Mouse (Mus musculus) heart, postnatal 10 days (tissue): Measurements from ENCODE around the gene Vps53. TPM values are rescaled to one million over a fixed set of nuclear protein-coding genes. Genes with fewer than 3 reads are reported as not detected.
"Not testable (repeated sequence)": the region's sequence is repeated elsewhere in the genome, so short reads cannot be mapped to it uniquely, and the experiment has no call there.

Experiments used
- DNase-seq, 2 experiments: peaks; one replicate each; pipeline ENCODE4 v3.0.0; 2021
- intact Hi-C: fragments of 180-260 bp; cut with DNase I; formaldehyde crosslinking; loops from one replicate; pipeline ENCODE4 v1.15.1; 2025
- total RNA-seq, 2 experiments: library from RNA; stranded (reverse); gene quantifications; 2 replicates each; pipeline ENCODE4 v1.2.3; 2021

Vps53 gene
- total RNA-seq, 2 experiments from 2014 or later: 31.0 to 32.7 TPM

DNA sequence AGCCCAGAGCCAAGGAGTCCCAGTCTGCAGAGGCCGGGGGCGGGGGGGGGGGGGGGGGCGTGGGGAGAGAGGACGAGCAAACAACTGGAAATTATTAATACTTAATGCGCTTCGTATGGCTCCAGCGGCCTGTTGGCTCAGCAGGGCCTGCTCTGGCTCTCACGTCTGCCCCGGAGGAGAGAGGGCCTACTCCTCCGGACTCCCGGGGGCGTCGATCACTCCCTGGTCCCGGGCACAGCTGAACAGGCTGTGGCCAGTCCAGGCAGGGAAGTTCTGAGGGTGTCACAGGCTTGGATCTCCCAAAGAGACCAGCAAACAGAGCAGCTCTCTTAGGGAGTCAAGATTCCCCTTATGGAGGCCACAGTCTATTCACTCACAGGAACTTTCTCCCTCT, 151.4 kb downstream of the Vps53 start:
- intact Hi-C loops: loop anchor here (5.0 kb wide), 1 partner anchor 39 kb away; no protein-coding TSS in a partner anchor

GRCm38 (mm10) chr11:76027139-76028071, 152.0 kb downstream of the Vps53 start, which contains the start of gene Rflnb:
Gene Rflnb (minus strand): TSS chr11:76027782.
- intact Hi-C loops: loop anchor here (1.0 to 5.0 kb wide), 3 partner anchors 40 to 140 kb away; no protein-coding TSS in a partner anchor
- peak; percentile 93 to 94 for DNase-seq

More for the DNA sequence above, 151.4 kb downstream of the Vps53 start:
- peak; percentile 54 to 59 for DNase-seq

DNA sequence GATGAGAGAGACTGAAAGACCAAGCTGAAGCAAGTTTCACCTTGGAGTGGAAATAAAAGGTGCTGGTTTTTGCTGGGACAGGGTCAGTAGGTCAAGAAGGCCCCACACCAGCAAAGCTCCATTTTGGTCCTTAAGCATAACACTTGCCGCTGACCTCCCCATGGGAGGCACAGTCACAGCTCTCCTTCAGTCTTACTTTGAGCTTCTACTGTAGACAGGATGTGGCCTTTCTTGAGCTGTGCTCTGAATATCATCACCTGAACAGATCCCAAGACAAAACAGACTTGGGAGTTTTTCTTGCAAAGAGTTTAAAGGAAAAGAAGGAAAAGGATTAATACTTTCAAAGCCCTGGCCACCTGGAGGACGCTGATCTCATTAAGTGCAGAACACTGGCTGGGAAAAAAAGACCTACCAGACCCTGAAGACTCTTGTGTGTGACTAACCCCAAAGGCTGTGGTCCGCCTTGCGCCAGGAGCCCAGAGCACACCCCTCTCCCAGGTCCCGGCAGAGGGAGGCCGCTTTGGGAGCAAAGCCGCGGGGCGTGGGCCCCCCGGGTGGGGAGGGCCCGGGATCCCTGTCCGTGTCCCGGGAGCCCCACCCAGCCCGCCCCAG, 152.8 kb downstream of the Vps53 start:
- intact Hi-C loops: loop anchor here (1.0 to 5.0 kb wide), 3 partner anchors 41 to 141 kb away; no protein-coding TSS in a partner anchor
- DNase-seq: no peak

DNA sequence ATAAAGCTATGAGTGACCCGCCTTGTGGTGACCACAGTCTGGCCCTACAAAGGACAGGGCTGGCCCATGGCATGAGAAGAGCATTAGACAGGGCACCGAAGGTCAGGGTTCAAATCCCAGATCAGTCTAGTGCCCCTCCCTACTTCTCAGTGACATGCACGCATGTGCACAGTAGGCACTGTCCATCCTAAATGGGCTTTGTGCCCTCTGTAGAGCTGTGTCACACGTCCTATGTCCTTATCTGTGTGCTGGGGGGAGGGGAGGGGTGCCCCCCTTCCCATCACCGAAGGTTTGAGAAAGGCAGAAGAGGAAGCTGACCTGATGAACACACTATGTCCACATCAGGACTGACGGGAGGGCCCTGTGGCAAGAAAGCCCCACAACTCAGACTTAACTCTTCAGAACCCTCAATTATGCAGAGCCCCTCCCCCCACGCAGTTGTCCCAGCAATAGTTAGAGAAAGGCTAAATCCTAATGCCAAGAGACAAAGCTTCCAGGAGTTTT, 154.3 kb downstream of the Vps53 start:
- intact Hi-C loops: loop anchor here (5.0 kb wide), 1 partner anchor 42 kb away; no protein-coding TSS in a partner anchor
- DNase-seq: no peak

- DNase-seq: no peak
- intact Hi-C loops: no loop called here
Observed at GRCm38 (mm10) chr11:76020916-76021315, 158.5 kb downstream of the Vps53 start.

DNA sequence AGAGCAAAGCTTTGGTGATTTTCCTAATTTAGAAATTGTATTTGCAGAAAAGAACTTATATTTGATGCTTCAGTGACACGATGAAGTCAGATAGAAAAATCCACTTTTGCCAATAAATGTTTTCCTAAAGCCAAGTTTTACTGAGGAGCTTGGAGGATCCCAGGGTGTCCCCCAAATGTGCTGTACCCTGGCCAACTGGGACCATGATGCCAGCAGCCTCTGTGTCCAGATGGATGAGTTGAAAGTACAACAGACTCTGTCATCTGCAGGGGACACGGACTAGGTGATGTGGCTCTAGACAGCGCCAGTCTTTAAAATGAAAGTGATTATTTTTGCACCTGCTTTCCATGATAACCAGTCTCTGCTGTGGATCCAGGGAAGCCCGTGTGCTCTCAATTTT, 159.6 kb downstream of the Vps53 start:
- intact Hi-C loops: no loop called here
- DNase-seq: no peak

GRCm38 (mm10) chr11:76015814-76016213, 163.6 kb downstream of the Vps53 start:
- DNase-seq: no peak
- intact Hi-C loops: no loop called here

GRCm38 (mm10) chr11:76015251-76015650, 164.2 kb downstream of the Vps53 start:
- intact Hi-C loops: no loop called here
- no peak for DNase-seq

GRCm38 (mm10) chr11:76010838-76011624, 168.4 kb downstream of the Vps53 start:
- intact Hi-C loops: no loop called here
- DNase-seq: no peak

DNA sequence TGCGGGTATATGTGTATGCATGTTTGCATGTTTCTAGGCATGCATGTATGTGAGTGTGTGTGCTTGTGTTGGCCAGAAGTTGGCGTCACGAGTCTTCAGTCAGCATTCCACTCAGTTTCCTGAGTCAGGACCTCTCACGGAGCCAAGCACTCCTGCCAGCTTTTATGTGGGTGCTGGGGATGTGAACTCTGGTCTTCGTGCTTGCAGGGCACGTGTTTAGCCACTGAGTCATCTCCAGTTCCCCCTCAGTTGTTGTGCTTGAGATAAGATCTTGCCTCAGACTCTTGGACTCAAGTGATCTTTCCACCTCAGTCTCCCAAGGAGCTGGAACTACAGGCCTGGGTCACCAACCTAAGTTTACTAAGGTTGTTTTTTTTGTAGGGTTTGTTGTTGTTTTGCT, 170.3 kb downstream of the Vps53 start:
- intact Hi-C loops: no loop called here

GRCm38 (mm10) chr11:76008162-76008561, 171.3 kb downstream of the Vps53 start:
- no peak for DNase-seq
- intact Hi-C loops: no loop called here

More for the DNA sequence above, 170.3 kb downstream of the Vps53 start:
- no peak for DNase-seq

GRCm38 (mm10) chr11:76004276-76004675, 175.2 kb downstream of the Vps53 start:
- DNase-seq: not testable (repeated sequence)
- intact Hi-C loops: loop anchor here (5.0 kb wide), 1 partner anchor 163 kb away; no protein-coding TSS in a partner anchor

DNA sequence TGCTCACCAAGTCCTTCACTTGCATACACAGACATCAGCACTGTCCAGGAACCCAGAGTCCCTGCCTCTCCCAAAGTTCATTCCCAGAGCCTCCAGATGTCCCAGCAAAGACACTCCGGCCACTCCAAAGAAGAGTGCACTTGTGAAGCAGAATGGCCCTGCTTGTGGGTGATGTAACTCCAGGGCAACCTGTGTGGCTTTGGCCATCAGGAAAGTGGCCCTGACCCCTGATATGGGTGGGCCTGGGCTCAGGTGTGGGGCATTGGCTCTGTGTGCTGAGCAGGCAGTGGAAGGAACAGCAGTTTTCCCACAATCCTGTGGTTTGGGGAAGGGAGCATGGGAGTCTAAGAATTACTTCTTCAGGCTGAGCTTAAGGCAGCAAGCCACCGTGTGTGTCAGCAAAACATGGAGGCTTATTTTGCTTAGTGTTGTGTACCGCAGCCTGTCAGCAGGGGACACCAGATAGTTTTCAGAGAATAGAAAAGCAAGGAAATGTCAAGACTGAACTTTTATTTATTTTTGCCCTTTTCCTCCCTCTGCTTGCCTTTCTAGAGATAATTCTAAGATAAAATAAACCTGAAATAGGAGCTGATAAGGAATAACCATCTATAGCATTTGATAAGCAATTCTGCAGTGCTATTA, 178.1 kb downstream of the Vps53 start:
- intact Hi-C loops: loop anchor here (5.0 kb wide), 1 partner anchor 166 kb away; no protein-coding TSS in a partner anchor
- peak; percentile 15 to 25 for DNase-seq

DNA sequence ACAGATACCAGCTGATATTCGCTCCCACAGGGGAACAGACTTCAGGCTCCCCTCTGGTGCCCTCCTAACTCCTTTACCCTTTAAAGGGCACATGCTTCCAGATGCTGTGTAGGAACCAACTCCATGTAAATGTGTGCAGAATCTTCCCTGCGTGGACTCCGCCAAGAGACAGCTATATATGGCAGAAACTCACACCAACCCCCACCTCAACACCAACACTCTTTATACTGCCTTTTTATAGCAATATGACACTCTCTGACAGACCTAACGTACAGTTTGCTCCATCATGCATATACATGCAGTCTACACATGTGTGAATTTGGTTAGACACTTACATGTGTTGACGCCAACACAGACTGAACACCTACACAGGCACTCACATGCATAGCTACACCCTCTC, 178.7 kb downstream of the Vps53 start:
- no peak for DNase-seq
- intact Hi-C loops: loop anchor here (5.0 kb wide), 1 partner anchor 167 kb away; no protein-coding TSS in a partner anchor

DNA sequence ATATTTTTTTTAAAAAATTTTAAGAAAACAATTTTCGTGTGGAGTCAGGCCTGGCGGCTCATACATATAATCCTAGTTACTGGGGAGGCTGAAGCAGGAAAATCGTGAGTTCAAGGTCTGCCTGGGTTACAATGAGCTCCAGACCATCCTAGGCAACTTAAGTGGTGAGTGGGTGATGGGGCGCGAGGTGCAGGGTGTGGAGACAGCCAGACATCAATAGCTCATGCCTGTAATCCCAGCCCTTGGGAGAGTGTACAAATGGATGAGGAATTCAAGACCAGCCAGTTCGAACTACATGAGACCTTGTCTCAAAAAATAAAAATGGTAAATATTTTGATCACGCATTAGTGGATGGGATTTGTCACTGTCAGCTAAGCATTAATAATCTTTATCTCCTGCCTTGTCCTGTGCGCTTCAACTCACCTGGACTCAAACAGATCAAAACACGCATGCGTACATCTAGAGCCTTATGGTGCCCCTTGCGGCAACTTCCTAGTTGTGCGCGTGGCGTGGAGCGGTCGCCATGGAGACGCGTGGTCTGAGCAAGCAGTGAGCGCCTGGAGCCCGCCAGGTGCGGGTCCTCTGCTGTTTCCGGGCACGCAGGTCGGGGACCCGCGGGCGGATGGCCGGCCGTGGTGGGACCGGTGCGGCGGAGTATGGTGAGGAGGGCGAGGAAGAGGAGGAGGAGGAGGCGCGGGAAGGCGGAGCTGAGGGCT, 179.8 kb downstream of the Vps53 start, which contains the start of gene 1700016K19Rik:
TSS of gene 1700016K19Rik (plus strand) at position 473 of the 716 bp plus-strand sequence.
- DNase-seq: peak; percentile 77 to 86
- intact Hi-C loops: loop anchor here (5.0 kb wide), 1 partner anchor 168 kb away; no protein-coding TSS in a partner anchor
